Mouse (Mus musculus): ENCODE measurements around the gene Cdh12. TPM values are rescaled to one million over a fixed set of nuclear protein-coding genes. Genes with fewer than 3 reads are reported as not detected.
A peak's percentile ranks its signal among the peaks of the same experiment; 100 is the strongest.
"Not testable (repeated sequence)": the region's sequence is repeated elsewhere in the genome, so short reads cannot be mapped to it uniquely, and the experiment has no call there.

The Cdh12 gene
- total RNA-seq, 2 experiments from 2014 or later, result 42.4 to 46.7 TPM

DNA sequence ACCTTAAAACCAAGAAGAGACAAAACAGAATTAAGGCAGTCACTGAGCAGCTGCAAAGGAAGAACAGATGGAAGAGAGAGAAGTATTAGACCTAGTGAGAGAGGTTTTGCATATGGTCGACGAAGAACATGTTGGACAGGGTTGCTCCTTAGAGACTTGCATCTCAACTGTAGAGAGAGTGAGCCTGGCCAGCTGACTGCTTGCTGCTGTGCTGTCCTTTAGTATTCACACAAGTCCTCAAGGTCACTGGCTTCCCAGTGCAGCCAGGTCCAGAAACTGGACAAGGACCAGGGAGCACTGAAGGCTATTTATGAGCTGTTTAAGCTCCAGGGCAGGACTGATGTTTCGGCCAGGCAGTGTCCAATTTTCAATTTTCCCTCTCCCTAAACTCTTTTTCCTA, 559.9 kb downstream of the Cdh12 start:
- no peak for DNase-seq (ENCODE audit: low spot score in 2 of 2)
- intact Hi-C loops (cut with DNase I), result no loop called here

DNA sequence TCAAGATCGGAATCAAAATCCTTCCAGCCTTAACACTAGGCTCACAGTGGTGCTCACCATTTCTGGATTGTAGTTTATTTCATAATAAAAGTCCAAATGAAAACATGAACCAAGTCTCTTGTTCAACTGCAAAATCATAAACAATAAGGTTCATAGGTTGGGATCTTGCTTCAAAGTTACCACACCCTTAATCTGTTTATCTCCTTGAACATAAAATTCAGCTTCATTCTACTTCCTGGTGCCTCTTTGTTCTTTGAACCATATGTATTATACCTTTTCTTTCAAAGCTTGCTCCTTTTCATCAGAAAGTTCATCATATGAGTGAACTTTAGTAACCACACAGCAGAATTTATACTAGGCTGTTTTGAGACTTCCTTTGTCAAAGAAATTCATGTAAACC, 614.6 kb downstream of the Cdh12 start:
- no peak for DNase-seq (ENCODE audit: low spot score in 2 of 2)
- intact Hi-C loops (cut with DNase I), result no loop called here

DNA sequence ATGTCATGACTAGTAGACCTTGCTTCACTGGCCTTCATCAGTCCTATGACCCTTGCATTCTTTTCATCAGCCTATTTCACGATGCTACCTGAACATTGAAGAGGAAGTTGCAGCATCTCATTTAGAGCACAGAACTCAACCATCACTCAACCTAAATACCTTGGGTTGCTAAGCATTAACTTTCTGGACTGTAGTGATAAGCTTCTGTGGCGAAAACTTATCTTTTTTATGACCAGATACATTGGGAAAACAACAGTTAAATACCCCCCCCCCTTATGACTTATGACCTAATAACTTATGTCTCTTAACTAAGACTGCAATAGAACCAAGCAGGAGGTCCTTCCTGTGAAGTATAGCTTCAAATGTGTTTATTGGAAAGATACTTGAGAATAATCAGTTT, 620.2 kb downstream of the Cdh12 start:
- no peak for DNase-seq (ENCODE audit: low spot score in 2 of 2)
- intact Hi-C loops (cut with DNase I), result no loop called here

DNA sequence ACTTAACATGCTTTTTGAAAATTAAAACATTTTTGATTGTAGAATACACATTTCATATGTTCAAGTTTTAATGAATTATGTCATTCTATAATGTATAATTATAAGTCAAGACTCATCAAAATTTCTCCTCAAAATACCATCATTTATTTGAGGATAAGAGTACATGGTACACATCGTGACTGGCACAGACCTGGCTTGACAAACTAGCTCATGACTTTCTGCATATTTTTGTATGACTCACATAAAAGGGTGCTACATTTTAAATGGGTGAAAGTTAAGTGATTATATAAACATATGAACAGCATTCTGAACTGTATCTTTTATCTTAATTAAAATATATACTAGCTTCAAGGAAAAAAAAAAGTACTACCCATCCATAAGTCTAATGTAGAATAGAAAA, 643.8 kb downstream of the Cdh12 start:
- intact Hi-C loops (cut with DNase I), result no loop called here
- no peak for DNase-seq (ENCODE audit: low spot score in 2 of 2)

DNA sequence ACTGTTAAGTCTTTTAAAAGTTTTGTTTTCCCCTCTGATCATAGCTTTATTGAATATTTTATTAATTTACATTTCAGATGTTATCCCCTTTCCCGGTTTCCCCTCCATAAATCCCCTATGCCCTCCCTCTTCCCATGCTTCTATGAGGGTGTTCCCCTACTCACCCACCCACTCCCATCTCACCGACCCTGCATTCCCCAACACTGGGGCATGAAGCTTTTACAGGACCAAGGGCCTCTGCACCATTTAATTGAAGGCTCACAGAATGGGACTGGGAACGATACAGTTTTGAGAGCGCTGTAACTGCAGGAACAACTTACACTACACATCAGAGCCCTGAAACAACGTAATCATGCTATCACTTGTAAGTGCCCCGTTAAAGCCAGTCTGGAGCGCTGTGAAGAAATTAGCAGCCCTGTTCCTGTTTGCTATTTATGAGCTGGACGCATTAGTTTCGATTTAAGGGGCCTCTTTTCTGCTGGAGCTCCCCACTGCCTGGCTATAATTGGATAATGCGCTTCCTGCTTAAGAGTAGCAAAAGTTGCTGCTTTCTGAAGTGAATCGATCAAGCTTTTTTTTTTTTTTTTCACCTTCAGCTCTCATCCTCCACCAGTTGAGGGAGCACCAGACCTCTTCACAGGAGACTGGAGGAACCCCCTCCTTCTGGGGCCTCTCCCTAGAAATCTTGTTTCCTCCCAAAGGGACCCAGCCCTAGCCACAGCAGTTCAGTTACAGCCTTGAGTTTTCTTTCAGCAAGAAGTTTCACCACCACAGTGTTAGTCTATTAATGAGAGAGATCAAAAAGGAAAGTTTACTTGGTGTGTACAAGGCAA, 660.2 kb downstream of the Cdh12 start:
- intact Hi-C loops (cut with DNase I), result no loop called here
- peak in 1 of 2 experiments; percentile 9 for DNase-seq (ENCODE audit: low spot score in 2 of 2)

DNA sequence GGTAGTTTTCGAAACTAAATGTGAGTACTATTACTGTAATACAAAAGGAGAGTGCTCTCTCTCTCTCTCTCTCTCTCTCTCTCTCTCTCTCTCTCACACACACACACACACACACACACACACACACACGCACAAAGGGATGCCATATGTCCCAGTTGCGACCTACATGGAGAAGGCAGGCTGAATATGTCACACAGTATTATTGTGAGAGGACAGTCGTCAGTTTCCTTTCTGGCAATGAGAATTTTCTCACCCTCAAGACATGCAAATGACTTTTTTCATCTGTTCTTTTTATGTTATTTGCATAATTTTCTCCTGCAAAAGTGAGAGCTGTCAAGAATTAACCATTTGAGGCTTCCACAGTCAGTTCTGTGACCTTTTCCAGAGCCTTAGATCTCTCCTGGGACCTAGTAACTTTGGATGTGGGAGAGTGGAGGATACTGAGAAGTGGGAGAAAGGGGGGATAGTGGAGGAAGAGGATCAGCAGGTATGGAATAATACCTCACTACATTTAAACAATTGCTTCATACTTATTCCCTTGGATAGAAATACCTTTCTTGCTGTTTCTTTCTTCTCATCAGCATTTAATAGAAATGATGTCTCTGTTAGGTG, 660.9 kb downstream of the Cdh12 start:
- intact Hi-C loops (cut with DNase I), result loop anchor here (2.0 kb wide), 1 partner anchor 297 kb away; no protein-coding TSS in a partner anchor
- DNase-seq (ENCODE audit: low spot score in 2 of 2), result no peak

DNA sequence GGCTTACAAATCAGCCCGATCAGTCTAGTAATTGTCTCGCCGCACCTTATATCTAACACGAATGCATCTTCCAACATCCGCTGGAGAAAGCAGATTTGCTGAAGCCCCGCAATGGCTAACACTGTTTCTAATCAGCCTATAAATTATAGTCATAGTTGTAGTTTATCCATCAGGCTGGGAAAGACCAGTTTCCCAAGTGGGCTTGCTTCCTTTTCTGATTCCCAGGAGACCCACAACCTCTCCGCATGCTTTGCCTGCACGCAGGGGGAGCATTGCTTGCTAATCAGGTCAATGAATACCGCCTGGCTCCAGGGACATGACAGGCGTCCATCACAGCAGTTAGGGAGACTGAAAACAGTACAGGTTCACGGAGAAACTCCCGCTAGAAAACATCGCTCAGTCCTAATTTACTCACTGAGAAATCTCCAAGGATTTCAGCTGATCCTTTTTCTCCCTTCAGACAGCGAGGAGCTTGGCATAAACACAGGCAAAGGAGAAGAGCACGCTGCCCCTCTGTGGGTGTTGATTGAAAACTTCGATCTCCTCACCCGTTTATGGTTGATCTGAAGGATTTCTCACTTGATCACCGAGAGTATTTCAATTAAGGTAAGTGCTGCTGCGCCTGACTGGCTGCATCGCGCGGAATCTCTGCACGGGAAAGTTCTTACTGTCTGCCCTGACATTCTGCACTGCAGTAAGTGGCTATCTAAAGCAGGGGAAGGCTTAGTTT, 662.0 kb downstream of the Cdh12 start:
- peak; percentile 27 to 33 for DNase-seq (ENCODE audit: low spot score in 2 of 2)
- intact Hi-C loops (cut with DNase I), result loop anchor here (2.0 kb wide), 1 partner anchor 296 kb away; no protein-coding TSS in a partner anchor

- intact Hi-C loops (cut with DNase I); DNase-seq (ENCODE audit: low spot score in 2 of 2): not testable (repeated sequence)
These were observed 665.7 kb downstream of the Cdh12 start for GRCm38 (mm10) chr15:21114775-21115174.

- intact Hi-C loops (cut with DNase I), result no loop called here
These were observed 681.6 kb downstream of the Cdh12 start for GRCm38 (mm10) chr15:21130660-21131059.

DNA sequence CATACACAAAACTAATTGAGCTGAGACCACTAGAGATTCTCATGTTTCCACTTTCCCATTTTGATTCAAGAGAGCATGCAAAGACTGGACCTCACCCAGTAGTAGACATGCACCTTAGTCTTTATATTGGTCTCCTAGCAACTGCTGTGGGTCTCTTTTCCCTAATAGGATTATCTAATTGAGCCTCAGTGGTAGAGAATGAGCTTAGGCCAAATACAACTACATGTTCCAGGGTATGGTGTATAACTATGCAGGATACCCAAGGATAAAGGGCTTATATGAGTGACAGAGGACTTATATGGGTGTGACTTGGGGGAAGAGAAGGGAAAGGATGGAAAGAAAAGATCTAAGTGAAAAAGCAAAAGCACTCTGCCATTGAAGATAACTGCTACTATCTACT, 683.9 kb downstream of the Cdh12 start:
- intact Hi-C loops (cut with DNase I), result no loop called here

More at GRCm38 (mm10) chr15:21130660-21131059, 681.6 kb downstream of the Cdh12 start:
- no peak for DNase-seq (ENCODE audit: low spot score in 2 of 2)

GRCm38 (mm10) chr15:21146896-21147295, 697.8 kb downstream of the Cdh12 start:
- DNase-seq (ENCODE audit: low spot score in 2 of 2), result no peak
- intact Hi-C loops (cut with DNase I), result no loop called here

More for the DNA sequence above, 683.9 kb downstream of the Cdh12 start:
- no peak for DNase-seq (ENCODE audit: low spot score in 2 of 2)

DNA sequence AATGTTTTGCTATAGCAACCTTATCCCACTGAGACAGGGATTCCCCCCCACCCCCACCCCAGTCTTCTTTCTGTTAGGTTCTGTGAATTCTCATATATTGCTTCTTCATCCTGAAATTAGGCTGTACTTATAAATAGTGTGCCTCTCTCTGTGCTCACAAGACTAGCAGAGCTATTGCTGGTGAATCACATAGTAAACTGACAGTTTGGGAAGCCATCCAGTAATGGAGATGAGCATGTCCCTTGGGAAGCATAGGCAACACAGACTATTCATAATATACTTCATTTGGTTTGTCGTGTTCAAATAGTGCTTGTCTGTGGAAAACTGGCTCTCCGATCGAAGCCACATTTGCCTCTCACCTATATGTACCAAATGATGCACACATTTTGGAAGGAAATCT, 704.5 kb downstream of the Cdh12 start:
- intact Hi-C loops (cut with DNase I), result no loop called here
- no peak for DNase-seq (ENCODE audit: low spot score in 2 of 2)

GRCm38 (mm10) chr15:21179727-21180126, 730.7 kb downstream of the Cdh12 start:
- no peak for DNase-seq (ENCODE audit: low spot score in 2 of 2)
- intact Hi-C loops (cut with DNase I), result no loop called here

DNA sequence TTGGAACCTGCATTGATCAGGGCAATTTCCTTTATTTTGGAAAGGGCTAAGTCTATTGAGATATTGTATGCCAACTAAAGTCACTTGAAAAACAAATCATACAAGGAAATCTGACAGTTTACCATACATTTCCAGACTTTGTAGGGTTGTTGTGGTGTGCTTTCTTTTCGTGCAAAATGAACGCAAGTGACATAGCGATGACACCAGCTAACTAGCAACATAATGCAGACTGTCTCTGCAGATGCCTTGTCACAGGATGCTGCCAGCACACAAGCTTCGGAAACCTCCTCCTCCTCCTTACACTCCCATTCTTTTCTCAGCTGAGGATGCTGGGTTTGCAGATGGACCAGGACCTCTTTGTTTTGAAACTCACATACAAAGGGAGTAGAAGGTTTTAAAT, 731.1 kb downstream of the Cdh12 start:
- no peak for DNase-seq (ENCODE audit: low spot score in 2 of 2)
- intact Hi-C loops (cut with DNase I), result no loop called here

DNA sequence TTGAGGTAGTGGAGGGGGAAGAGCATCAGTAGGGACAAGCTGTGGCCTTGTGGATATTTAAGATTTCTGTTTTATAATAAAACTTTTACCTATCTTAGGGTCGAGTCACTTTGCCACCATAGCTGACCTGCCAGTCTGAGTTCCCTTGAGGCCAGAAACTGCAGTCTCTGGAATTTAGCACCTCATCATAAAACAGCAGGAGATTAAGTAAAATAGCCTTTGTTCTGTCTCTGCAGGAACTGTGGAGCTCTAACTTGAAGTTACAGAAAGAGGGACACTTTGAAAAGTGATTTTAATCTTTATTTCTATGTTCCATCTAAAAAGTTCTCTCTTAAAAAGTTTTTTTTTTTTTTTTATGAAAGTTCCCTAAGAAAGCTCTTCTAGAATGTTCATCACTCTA, 736.7 kb downstream of the Cdh12 start:
- intact Hi-C loops (cut with DNase I), result no loop called here
- no peak for DNase-seq (ENCODE audit: low spot score in 2 of 2)

- not testable (repeated sequence) for DNase-seq (ENCODE audit: low spot score in 2 of 2)
These were observed 761.0 kb downstream of the Cdh12 start for GRCm38 (mm10) chr15:21210089-21210488.

DNA sequence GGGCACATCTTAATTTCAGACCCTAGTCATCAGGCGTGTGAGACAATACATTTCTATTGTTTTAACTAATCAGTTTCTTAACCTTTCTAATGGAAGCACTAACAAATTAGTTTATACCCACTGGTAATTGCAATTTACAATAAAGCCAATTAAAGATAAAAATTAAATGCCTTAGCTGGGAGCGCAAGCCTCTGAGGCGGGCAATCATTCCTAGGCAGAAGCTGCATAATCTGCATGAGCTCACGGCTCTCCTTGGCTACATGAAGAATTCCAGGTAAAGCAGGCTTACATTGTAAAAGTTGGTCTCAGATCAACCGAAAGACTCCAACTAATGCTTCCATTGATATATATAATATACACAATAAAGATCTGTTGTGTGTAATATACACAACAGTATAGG, 773.9 kb downstream of the Cdh12 start:
- intact Hi-C loops (cut with DNase I), result no loop called here
- no peak for DNase-seq (ENCODE audit: low spot score in 2 of 2)

More at GRCm38 (mm10) chr15:21210089-21210488, 761.0 kb downstream of the Cdh12 start:
- intact Hi-C loops (cut with DNase I), result not testable (repeated sequence)

- DNase-seq (ENCODE audit: low spot score in 2 of 2), result no peak
- intact Hi-C loops (cut with DNase I), result no loop called here
These were observed 812.3 kb downstream of the Cdh12 start for GRCm38 (mm10) chr15:21261318-21261717.

DNA sequence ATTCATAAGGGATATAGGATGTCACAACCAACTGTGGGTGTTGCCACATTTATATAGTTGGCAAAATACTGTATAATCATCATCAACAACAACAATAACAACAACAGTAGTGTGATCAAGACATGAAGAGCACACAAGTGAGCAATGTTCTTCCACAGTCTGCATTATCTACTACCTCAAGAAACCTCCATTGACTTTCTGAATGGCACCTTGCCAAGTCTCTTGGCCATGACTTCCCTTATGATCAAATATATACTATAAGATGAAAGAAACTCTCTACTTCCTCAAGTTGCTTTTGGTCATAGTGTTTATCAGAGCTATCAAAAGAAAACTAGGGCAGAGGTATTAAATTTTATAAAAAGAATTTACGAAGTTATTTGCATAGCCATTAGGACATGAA, 820.8 kb downstream of the Cdh12 start:
- intact Hi-C loops (cut with DNase I), result no loop called here
- DNase-seq (ENCODE audit: low spot score in 2 of 2), result no peak

GRCm38 (mm10) chr15:21297051-21297450, 848.0 kb downstream of the Cdh12 start:
- intact Hi-C loops (cut with DNase I), result no loop called here
- DNase-seq (ENCODE audit: low spot score in 2 of 2), result no peak
